Mouse (Mus musculus): ENCODE results near the gene Tldc1. TPM values are rescaled to one million over a fixed set of nuclear protein-coding genes. Genes with fewer than 3 reads are reported as not detected.

Tldc1 gene
- total RNA-seq (2015; ENCODE audit: low replicate concordance) (0.42 and 1.3 TPM in 2 replicates), total RNA-seq (2017; ENCODE audit: low replicate concordance) (1.4 TPM in 1 of 2 replicates, not detected in the other)

GRCm38 (mm10) chr8:119778263-119778662 lies at the start of gene Tldc1:
Gene Tldc1 (minus strand): TSS chr8:119778416.
- ATAC-seq (replicated peaks; ENCODE audit: low FRiP score, poor library complexity, severe bottlenecking), result peak; percentile 93

- ATAC-seq (replicated peaks; ENCODE audit: low FRiP score, poor library complexity, severe bottlenecking), result no peak
Observed at GRCm38 (mm10) chr8:119827721-119828153, 49.5 kb upstream of the Tldc1 start.

GRCm38 (mm10) chr8:119826982-119827381 lies 48.8 kb upstream of the Tldc1 start:
- ATAC-seq (replicated peaks; ENCODE audit: low FRiP score, poor library complexity, severe bottlenecking), result no peak

- no peak for ATAC-seq (replicated peaks; ENCODE audit: low FRiP score, poor library complexity, severe bottlenecking)
Observed at GRCm38 (mm10) chr8:119825950-119826730, 47.9 kb upstream of the Tldc1 start.

- no peak for ATAC-seq (replicated peaks; ENCODE audit: low FRiP score, poor library complexity, severe bottlenecking)
Observed at GRCm38 (mm10) chr8:119824809-119825273, 46.6 kb upstream of the Tldc1 start.

GRCm38 (mm10) chr8:119824100-119824499 lies 45.9 kb upstream of the Tldc1 start:
- no peak for ATAC-seq (replicated peaks; ENCODE audit: low FRiP score, poor library complexity, severe bottlenecking)

GRCm38 (mm10) chr8:119823278-119823677 lies 45.1 kb upstream of the Tldc1 start:
- ATAC-seq (replicated peaks; ENCODE audit: low FRiP score, poor library complexity, severe bottlenecking), result no peak

- ATAC-seq (replicated peaks; ENCODE audit: low FRiP score, poor library complexity, severe bottlenecking), result no peak
Observed at GRCm38 (mm10) chr8:119821691-119822090, 43.5 kb upstream of the Tldc1 start.

GRCm38 (mm10) chr8:119819976-119820375 lies 41.8 kb upstream of the Tldc1 start:
- ATAC-seq (replicated peaks; ENCODE audit: low FRiP score, poor library complexity, severe bottlenecking), result no peak

- no peak for ATAC-seq (replicated peaks; ENCODE audit: low FRiP score, poor library complexity, severe bottlenecking)
Observed at GRCm38 (mm10) chr8:119819316-119819715, 41.1 kb upstream of the Tldc1 start.

- ATAC-seq (replicated peaks; ENCODE audit: low FRiP score, poor library complexity, severe bottlenecking), result no peak
Observed at GRCm38 (mm10) chr8:119817446-119817845, 39.2 kb upstream of the Tldc1 start.

GRCm38 (mm10) chr8:119816219-119816618 lies 38.0 kb upstream of the Tldc1 start:
- ATAC-seq (replicated peaks; ENCODE audit: low FRiP score, poor library complexity, severe bottlenecking), result no peak

GRCm38 (mm10) chr8:119812650-119813431 lies 34.6 kb upstream of the Tldc1 start:
- no peak for ATAC-seq (replicated peaks; ENCODE audit: low FRiP score, poor library complexity, severe bottlenecking)

- ATAC-seq (replicated peaks; ENCODE audit: low FRiP score, poor library complexity, severe bottlenecking), result no peak
Observed at GRCm38 (mm10) chr8:119811925-119812324, 33.7 kb upstream of the Tldc1 start.

- ATAC-seq (replicated peaks; ENCODE audit: low FRiP score, poor library complexity, severe bottlenecking), result no peak
Observed at GRCm38 (mm10) chr8:119810953-119811499, 32.8 kb upstream of the Tldc1 start.

- no peak for ATAC-seq (replicated peaks; ENCODE audit: low FRiP score, poor library complexity, severe bottlenecking)
Observed at GRCm38 (mm10) chr8:119810127-119810868, 32.1 kb upstream of the Tldc1 start.

GRCm38 (mm10) chr8:119809620-119810019 lies 31.4 kb upstream of the Tldc1 start:
- ATAC-seq (replicated peaks; ENCODE audit: low FRiP score, poor library complexity, severe bottlenecking), result no peak

- no peak for ATAC-seq (replicated peaks; ENCODE audit: low FRiP score, poor library complexity, severe bottlenecking)
Observed at GRCm38 (mm10) chr8:119807687-119808086, 29.5 kb upstream of the Tldc1 start.

- no peak for ATAC-seq (replicated peaks; ENCODE audit: low FRiP score, poor library complexity, severe bottlenecking)
Observed at GRCm38 (mm10) chr8:119806422-119807263, 28.4 kb upstream of the Tldc1 start.

Data from erythroblast, adult 5-6 weeks (primary cell).